Mouse (Mus musculus): ENCODE data around the gene Skp2.

- TF ChIP-seq CTCF (IDR thresholded peaks at IDR 0.05; ENCODE audit: low read depth): no peak
- TF ChIP-seq EP300 (IDR thresholded peaks at IDR 0.05; ENCODE audit: low read depth): no peak
Observed at GRCm38 (mm10) chr15:9081294-9081693, 73.9 kb downstream of the Skp2 start.

Measured in liver, postnatal 0 days (tissue).